Mouse (Mus musculus): ENCODE results near the gene Gm8994.

Gene Gm8994

DNA sequence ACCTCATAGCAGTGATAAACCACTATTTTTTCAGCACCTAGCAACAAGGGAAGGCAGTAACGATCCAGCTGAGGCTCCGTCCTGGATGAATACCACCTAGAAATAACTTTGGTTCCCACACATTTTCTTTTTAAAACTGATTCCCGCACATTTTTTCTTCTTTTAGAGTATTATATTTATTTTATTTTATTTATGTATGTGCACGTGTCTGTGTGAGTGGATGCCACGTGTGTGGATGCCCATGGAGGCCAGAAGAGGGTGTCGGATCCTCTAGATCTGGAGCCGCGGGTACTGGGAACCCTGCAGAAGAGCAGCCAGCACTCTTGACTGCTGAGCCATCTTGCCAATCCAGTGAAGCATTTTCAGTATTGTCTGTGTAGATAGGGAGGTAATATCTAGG lies 36.0 kb downstream of the Gm8994 start:
- DNase-seq (ENCODE audit: low spot score) = no peak

DNA sequence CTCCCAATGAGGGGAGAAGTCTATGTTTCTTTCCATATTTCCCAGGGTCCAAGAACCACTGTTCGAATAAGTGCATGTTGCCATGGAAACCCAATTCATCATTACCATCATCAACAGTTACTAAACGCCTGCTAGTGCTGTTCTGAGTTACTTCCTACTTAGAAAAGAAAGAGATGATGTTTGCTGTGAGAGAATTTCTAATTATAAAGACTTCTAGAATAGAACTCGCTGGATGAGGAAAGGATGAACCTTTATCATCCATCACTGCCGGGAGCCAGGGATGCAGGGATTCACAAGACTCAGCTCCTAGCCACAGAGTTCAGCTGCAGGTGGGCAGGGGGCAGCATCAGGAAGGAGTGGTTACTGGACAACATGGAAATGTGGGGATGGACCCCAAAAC lies 36.7 kb downstream of the Gm8994 start:
- no peak for DNase-seq (ENCODE audit: low spot score)

DNA sequence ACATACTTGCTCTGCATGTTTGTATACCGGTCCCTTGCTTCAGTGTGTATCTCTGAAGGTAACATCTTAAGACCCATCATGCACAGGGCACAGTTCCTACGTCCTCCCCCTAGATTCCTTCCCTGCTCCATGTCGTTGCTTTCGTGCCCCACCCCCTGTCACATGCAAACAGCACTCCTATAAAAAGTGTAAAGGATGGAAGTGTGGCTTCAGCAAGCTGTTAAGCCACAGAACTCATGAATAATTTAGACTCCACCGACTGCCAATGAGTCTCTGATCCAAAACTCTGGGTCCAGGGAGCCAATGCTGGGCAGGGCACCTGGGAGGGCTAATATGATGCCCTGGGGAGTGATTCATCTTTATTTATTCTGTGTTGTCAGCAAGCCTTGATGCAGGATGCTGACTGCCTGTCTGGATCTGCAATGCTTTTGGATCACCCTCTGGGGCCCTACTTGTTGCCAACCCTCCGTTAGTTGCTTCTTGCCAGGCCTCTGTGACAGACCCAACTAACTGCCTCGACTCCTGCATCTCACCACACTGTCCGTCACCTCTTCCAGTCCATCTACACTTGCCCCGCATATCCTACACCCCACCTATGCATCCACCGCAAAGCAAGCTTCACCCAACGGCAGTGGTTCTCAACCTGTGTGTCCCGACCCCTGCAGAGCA lies 37.2 kb downstream of the Gm8994 start:
- DNase-seq (ENCODE audit: low spot score) = no peak

DNA sequence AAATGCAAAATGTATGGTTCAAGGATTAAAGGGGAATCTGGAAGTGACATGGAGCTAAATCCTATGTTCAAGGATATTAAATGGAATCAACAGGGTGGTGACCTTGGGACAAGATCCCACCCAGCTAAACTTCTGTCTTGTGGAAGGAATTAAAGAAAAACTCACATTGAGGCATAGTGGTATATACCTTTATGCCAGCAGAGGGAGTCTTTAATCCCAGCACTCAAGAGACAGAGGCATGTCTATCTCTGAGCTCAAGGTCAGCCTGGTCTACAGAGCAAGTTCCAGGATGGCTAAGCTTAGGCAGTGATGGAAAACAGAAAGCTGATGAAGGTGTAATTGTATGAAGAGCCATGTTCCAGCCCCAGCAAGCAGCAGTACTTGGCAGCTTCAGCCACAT lies 48.8 kb downstream of the Gm8994 start:
- no peak for DNase-seq (ENCODE audit: low spot score)
